Mouse (Mus musculus): ENCODE results near the gene Qk.

Gene Qk

DNA sequence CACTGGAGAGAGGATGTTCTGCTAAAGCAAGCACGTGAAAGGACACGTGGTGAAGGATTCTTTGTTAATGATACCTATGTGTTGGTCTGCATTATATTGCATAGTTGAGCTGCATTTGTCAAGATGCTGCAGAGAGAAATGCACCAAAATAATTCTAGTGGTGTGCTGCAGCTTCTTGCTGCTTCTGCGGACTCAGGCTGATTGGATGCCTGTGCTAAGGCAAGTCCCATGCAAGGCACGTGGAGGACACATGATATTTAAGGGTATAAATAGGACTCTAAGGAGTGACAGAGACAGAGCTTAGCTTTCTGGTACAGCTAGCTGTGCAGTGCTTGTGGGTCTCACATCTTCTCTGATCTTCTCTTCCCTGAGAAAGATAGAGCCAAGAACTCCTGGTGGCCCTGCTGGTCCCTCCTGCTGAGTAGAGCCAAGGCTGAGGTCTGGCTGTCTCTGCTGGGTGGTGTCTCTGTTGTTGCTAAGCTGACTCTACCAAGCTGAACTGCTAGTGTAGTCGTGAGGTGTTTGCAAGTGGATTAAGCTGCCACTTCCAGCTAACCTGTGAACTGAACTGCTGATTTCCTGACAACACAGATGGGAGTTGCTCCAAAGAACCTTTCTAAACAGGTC, 8.0 kb upstream of the Qk start:
- no peak for DNase-seq (ENCODE audit: extremely low spot score, low spot score)

DNA sequence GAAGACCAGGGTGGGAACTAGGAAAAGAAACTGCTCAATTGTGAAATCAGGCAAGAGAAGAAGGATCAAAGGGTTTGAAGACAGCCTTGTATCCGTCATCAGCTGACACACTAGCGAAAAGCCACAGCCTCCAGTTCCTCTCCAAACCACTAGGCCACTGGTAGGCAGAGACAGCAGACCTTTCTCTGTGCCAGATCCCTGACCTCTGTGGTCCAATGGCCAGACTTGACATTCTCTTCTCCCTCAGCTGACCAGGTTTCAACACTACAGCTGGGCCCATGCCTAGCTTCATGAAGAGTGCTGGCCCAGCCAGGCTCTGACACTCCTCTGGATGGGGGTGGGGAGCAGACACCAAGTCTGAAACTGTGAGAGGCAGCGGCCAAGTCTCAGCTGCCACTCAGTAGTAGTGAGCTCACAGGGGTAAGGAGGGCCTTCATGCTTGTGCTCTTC, 7.0 kb upstream of the Qk start:
- no peak for DNase-seq (ENCODE audit: extremely low spot score, low spot score)

DNA sequence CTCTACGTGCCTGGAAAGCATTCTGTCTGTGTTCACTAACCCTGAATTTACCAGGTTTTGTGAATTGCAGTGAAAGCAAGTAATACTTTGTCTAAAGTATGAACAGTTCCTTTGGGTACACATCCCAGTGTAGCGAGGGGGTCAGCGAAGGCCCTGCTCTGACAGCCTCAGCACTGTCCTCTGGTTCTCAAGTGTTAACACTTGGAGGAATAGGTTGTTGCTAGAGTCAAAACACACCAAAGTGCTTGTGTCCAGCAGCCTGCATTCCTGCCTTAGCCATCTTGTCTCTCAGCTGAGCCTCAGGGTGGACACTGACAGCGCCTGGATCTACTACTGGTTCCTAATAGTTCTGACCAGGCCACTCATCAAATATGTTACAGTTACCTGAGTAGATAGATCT, 6.3 kb upstream of the Qk start:
- DNase-seq (ENCODE audit: extremely low spot score, low spot score), result no peak

DNA sequence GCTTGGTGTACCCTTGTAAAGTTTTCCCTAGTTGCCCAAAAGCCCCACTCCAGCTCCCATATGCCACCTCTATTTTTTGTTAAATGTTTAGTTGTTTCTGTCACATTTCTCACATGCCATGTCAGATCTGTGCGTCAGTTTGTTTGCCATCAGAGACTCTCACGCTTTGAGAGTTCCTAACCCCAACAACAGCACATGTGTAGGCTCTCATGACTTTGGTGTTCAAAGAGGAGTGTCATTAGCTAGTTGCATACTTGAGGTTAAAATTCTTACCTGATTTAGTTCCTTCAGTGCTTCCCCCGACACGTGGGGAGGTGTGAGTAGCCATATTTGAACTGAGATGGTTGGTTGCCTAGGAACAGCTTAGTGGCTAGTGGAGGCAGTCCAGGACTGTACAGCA, 2.1 kb upstream of the Qk start:
- DNase-seq (ENCODE audit: extremely low spot score, low spot score), result no peak

DNA sequence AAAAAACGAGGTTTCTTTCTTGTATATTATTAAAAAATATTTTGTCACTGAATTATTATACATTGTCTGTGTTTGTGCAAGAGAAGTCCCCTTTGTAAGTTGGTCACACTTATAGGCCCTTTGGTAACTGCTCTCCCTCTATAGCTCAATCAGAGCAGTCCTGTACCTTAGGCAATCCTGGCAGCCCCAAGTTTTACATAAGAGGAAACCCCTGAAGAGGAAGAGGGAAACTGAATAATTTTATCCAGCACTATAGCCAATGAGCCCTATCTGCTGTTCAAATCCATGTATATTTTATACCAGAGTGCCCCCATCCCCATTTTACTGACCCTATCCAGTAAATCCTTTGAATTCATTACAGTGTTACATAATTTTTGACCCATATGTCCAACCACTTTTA, 1.4 kb upstream of the Qk start:
- DNase-seq (ENCODE audit: extremely low spot score, low spot score), result no peak

DNA sequence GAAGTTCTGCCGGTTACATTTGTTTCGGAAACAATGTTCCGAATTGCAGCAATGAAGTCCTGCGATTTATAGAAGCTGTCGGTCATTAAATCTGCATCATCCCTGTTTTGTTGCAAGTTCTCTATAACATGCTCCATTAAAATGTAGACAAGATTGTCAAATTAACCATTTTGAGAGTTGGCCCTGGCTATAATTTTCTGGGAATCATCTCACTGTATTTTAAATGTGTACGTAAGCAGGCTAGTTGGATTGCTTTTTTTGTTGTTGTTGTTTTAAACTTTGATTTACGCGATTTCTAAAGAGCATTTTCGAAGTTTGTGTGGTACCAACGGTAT, 769 bp upstream of the Qk start:
- DNase-seq (ENCODE audit: extremely low spot score, low spot score), result no peak

DNA sequence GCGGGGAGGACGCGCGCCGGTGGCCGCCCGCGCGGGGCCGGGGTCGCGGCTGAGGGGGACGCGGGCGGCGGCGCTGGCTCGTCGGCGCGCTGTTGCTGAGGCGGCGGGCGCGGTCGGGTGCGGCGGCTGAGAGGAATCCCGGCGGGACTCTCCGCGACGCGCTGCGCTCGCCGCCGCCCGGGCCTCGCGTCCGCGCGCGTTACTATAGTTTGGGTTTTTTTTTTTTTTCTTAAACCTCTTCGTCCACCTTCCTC, 296 bp downstream of the Qk start:
- no peak for DNase-seq (ENCODE audit: extremely low spot score, low spot score)

DNA sequence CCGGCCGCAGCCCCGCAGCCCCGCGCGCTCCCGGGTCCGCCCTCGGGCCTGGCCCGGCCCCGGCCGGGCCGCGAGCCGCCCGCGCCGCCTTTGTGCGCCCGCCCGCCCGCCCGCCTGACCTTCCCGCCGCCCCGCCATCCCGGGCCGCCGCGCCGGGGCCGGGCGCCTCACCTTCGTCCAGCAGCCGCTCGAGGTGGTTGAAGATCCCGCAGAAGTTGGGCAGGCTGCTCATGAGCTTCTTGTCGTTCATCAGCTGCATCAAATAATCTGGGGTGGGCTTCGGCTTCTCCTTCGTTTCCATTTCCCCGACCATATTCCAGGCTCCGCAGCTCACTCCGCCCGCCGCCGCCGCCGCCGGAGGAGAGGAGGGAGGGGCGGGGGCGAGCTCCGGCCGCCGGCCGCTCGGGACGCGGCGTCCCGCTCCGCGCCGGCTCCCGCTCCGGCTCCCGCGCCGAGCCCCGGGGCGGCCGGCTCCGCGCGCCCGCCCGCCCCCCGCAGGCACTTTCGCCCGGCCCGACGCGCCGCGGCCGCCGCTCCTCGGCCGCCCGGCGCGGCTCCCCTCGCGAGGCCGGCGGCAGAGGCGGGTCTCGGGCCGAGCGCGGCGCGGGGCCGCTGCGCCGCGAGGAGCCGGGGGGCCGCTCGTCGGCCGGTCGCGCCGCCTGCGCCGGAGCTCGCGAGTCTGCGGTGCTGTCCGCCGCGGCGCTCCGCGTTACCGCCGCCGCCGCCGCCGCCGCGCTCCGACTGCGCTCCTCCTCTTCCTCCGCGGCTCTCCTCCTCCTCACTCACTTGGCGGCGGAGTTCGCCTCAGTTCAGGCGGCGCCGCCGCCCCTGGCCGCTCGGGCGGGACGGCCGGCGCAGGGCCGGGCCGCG, 858 bp downstream of the Qk start:
- DNase-seq (ENCODE audit: extremely low spot score, low spot score), result peak; percentile 60

DNA sequence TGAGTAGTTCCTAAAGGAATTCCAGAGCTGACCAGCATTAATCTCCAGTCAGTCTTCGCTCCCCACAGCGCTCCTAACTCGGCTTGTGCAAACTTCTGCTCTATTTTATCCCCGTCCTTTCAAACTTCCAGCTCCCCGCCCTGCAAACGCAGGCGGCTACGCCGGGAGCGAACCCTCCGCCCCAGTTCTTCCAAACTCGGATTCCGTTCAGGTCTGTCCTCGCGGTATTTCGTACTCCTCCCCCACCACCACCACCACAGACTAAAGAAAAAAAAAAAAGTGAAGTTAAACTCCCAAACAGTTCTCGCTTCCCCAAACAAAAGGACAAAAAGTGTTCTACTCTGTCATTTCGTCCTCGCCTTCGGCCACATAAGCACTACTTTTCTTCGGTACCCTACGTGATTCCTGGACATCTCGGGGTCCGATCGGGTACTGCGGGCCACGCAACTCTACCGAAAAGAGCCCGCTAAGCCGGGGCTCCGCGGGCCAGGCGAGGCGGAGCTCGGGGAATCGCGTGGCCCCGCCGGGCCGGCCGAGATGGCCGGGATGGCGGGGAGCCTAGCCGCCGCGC, 1.6 kb downstream of the Qk start:
- peak; percentile 66 for DNase-seq (ENCODE audit: extremely low spot score, low spot score)

DNA sequence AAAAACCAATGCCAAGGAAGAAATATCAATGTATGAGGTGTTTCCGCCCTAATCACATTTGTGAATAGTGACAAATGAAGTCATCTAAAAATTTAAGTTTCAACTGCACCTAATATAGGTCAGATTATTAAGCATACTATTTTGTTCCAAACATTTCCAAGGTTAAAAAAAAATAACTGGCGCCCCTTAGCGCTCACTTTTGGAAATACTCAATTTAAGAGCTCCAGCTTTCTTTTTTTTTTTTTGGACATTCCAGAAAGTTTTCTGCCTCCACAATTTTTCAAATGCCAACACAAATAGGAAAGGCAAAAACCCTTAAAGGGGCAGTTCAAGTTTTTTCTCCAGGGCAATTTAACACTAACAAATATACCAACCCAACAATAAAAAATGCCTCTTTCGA, 2.5 kb downstream of the Qk start:
- DNase-seq (ENCODE audit: extremely low spot score, low spot score), result no peak

DNA sequence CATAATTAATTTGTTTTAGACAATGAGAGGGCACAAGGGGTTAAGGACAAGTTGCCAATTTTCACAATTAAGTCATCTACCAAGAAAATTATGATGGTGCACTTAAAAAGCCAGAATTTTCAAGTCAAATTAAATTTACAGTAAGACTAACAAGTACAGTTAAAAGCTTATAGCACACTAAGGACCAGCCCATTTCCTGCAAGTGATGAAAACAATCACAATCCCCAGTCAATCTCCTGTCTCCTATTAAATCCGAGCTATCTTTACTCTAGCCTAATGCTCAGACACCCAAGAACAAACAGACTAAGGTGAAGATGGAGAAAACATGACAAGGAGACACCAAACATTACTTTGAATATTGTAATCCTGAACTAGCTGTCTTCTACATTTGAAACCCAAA, 3.2 kb downstream of the Qk start:
- no peak for DNase-seq (ENCODE audit: extremely low spot score, low spot score)

DNA sequence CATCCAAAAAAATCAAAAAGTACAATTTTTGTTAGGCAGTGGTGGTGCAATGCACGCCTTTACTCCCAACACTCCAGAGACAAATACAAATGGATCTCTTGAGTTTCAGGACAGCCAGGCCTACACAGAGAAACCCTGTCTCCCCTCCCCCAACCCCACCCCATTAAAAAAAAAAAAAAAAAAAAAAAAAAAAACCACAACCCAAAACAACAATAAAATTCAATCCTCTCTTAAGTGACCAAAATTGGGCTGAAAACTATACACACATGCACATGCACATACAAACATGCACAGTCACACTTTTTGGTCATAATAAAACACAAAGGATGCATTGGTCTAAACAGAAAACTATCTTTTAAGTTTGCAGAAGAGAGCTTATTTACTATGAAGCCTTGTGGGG, 9.6 kb downstream of the Qk start:
- no peak for DNase-seq (ENCODE audit: extremely low spot score, low spot score)

DNA sequence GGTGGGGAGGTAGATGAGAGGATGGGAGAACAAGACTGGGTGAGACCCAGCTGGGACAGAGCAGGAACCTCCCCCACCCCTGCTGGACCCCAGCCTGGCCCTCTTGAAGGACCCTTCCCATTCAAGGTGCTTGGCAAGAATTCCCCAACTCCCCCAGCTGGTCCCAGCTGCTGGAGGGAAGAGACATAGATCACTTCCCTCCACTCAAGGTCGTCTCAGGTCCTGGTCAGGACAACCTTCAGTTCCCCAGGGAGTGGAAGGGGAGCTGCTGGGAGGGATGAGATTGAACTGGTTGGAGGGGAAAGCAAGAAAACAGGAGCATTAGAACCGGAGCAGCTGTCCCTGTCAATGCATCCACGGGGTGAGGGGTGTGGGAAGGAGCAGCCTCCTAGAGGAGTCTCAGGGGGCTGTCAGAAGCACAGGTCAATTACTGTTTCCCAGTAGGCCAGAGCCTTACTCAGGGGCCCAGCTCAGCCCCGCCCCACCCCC, 10.5 kb downstream of the Qk start:
- peak; percentile 34 for DNase-seq (ENCODE audit: extremely low spot score, low spot score)

DNA sequence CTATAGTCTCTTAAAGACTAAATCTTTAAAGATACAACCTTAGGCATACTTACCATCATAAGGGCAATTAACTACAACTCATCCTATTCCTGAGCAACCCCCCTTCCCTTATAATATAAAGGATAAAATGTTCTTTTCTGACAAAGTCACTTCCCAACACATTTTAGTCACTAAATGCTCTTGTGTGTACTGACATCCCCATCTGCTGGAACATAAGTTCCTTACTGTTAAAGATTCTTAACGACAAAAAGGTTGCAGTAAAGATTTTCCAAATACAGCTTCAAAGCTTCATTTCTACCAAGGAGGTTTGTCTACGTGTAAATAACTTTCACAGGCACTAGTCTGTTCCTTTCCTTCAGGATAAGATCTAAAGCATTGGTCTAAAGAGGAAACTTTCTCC, 13.2 kb downstream of the Qk start:
- DNase-seq (ENCODE audit: extremely low spot score, low spot score), result no peak

DNA sequence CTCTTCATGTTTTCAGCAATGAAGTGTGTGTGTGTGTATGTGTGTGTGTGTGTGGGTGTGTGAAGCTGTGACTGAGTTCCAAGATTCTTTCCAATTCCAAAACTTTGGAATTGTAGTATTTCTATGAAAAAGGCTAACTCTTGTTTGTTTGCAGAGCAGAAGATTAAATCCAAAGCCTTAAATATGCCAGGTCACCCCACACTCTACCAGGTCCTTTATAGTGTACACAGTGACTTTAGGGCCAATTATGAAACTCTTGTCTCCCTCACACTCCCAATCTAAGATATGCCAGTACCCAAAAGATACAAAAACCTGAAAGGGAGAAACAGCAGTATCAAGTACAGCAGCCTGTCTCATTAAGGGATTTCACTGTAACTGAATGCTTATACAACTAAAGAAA, 15.7 kb downstream of the Qk start:
- DNase-seq (ENCODE audit: extremely low spot score, low spot score), result no peak

DNA sequence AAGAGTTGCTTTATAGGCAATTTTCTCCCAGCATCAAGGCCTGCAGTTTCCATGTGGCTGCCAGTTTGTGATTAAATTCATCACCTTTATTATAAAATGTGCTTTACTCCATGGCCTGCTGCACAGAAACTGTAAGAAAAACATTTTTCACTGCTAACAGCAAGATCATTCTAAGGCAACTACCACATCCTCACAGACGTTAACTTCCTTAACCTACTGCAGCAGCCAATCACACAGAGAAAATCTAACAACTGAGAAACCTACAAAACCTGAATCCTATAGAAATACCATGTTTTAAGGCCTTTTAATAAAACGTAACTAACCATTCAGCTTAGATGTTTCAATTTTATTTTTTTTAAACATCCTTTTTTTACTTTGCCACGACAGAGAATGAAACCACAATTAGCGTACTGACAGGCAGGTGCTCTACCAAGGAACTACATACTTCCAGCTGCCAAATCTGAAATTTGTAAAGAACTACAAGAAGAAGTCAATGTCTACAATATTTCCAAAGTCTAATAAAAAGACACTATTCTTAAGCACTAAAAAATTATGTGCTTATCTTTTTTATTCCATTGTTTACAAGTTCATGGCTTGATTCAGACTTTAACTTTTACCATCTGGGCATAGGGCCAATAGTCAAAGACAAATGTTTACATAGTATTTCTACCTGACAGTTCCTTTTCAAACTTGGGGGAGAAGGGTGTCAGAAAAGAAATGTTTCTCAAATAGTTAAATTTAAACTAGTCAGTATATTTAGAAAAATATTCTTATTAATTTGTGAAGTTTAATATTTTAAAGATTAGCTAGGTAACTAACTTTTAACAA, 18.5 kb downstream of the Qk start:
- no peak for DNase-seq (ENCODE audit: extremely low spot score, low spot score)

DNA sequence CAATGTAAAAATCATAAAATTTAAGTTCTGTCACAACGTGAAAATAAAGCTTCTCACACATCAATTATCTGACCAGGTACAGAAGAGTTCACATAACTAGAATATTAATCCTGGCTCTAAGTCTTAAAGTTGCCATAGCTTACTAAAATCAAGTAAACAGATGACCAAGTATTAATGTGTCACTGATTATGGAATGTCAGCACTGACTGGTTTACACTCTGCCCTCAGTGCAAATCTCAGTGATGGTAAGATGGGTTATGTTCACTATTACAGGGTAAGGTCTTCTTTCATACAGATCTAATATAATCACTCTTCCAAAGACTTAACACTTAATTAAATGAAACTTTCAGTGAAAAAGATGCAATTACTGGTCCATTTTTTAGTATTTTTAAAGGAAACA, 20.3 kb downstream of the Qk start:
- no peak for DNase-seq (ENCODE audit: extremely low spot score, low spot score)

DNA sequence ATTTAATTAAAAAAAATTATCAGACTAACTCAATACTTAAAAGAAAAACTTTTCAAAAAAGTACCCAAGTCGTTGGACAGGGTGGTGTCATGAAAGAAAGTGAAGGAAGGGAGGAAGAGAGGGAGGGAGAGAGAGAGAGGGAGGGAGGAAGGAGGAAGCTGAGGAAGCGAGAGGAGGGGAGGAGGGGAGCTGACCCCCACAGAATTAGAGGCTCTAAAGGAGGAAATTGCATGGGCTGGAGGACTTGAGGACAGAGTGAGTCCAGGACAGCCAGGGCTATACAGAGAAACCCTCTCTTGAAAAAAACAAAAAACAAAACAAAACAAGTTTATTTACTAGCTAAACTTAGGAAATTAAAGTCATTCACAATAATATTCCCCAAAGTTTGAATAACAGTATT, 27.1 kb downstream of the Qk start:
- no peak for DNase-seq (ENCODE audit: extremely low spot score, low spot score)

DNA sequence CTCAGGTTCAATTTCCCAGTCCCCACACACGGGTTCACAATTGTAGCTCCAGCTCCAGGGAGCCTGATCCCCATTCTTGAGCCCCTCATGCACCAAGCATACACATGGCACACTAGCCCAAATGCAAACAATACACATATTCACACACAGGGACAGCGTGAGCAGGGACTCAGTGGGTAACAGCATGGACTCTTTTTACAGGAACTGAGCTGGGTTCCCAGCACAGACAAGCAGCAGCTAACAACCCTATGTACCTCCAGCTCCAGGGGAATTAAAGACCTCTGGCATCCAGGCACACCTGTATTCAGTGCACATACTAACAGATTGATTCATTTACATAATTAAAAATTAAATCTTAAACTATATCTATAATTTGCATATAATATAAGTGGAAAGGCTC, 34.9 kb downstream of the Qk start:
- no peak for DNase-seq (ENCODE audit: extremely low spot score, low spot score)

DNA sequence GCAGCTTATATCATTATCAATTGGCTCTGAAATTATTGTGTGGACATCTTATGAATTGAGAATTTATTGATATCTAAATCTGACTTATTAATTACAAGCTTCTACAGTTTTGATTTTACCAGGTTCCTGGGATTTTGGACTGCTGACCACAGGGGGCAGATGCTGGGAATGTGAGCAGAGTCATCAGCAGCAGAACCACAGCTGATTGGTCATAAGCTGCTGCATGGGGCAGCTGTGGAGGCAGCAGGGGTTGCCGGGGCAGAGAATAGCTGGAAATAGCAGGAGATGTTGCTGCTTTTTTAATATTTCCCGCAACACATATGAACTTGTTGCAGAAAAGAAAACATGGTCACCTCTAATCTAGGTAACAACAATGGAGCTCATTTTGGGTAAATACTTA, 40.1 kb downstream of the Qk start:
- no peak for DNase-seq (ENCODE audit: extremely low spot score, low spot score)

DNA sequence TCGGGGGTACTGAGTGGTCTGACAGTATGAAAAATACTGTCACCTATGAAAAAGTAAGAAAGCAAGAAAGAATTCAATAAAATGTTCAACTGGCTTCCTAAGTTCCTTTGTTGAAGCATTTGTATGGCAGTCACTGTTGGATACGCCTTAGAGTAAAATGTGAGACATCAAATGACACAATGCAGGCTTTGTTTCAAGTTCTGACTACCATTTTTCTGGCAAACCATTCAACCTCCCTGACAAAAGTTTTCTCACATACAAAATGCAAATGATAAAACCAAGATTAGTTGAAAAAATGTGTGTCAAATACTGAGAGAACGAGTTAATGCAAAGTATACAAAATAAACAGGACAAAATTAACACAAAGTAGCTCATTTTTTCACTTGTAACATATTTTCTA, 50.1 kb downstream of the Qk start:
- DNase-seq (ENCODE audit: extremely low spot score, low spot score), result no peak

DNA sequence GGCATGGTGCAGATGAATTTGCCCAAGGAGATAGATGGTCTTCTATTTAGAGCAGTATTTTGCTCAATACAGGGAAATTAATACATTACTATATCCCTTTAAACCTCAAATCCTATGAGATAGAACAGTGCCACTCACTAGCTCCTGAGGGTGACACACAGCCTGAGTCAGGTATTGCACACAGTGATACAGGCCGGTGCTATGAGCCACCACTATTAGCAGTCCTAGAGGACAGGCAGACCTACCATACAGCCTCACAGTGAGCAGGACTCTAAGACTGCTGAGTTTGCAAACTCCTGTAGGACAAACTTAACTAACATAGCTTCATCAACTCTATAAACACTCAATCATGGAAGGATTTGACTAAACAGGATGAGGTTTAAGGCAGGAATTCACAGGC, 51.2 kb downstream of the Qk start:
- no peak for DNase-seq (ENCODE audit: extremely low spot score, low spot score)

All from neural tube, embryonic 10.5 days (tissue).